Mouse (Mus musculus) intestine, embryonic 15.5 days (tissue): ENCODE data around the gene Spin2g. TPM values are rescaled to one million over a fixed set of nuclear protein-coding genes. Genes with fewer than 3 reads are reported as not detected.
"Not testable (repeated sequence)": the region's sequence is repeated elsewhere in the genome, so short reads cannot be mapped to it uniquely, and the experiment has no call there.

Source experiments
- ATAC-seq: fragments of 200-750 bp; cut with Nextera tagmentation; 2 replicates; pipeline ENCODE4 v1.8.0; 2017; ENCODE audit warnings: moderate TSS enrichment, moderate library complexity
- H3K27ac ChIP-seq: fragments of 300-500 bp; sonication (generic); 2 replicates; pipeline ENCODE4 v1.5.1; 2015; ENCODE audit warnings: mild to moderate bottlenecking, inconsistent platforms
- H3K27me3 ChIP-seq: fragments of 300-500 bp; sonication (generic); replicated peaks from 2 replicates; pipeline ENCODE4 v1.6.1; 2015; ENCODE audit warnings: inconsistent platforms
- H3K36me3 ChIP-seq: fragments of 300-500 bp; sonication (generic); 2 replicates; pipeline ENCODE4 v1.6.1; 2015; ENCODE audit warnings: inconsistent platforms
- H3K4me1 ChIP-seq: fragments of 300-500 bp; sonication (generic); replicated peaks from 2 replicates; pipeline ENCODE4 v1.6.1; 2015; ENCODE audit warnings: inconsistent platforms
- H3K4me2 ChIP-seq: fragments of 300-500 bp; sonication (generic); replicated peaks from 2 replicates; pipeline ENCODE4 v1.6.1; 2015; ENCODE audit warnings: mild to moderate bottlenecking, inconsistent platforms
- H3K4me3 ChIP-seq: fragments of 300-500 bp; sonication (generic); replicated peaks from 2 replicates; pipeline ENCODE4 v1.5.1; 2015; ENCODE audit warnings: inconsistent platforms
- H3K9ac ChIP-seq: fragments of 300-500 bp; sonication (generic); 2 replicates; pipeline ENCODE4 v1.6.1; 2015; ENCODE audit warnings: inconsistent platforms
- H3K9me3 ChIP-seq: fragments of 300-500 bp; sonication (generic); 2 replicates; pipeline ENCODE4 v1.6.1; 2016; ENCODE audit warnings: inconsistent platforms
- WGBS: fragments of 180-500 bp; shearing (Covaris S2); methylation state at CpG from one replicate; pipeline ENCODE4 v1.1.7; 2015; 5-methylcytosine and 5-hydroxymethylcytosine counted together
- polyA plus RNA-seq: library from polyadenylated mRNA; unstranded; fragments of >200 nt; fragmentation: Nextera tagmentation; extraction: Ambion mirVana; gene quantifications from 2 replicates; pipeline ENCODE4 v1.2.1, GENCODE M21; 2015

Gene Spin2g
- polyA plus RNA-seq: not detected in 2 replicates

DNA sequence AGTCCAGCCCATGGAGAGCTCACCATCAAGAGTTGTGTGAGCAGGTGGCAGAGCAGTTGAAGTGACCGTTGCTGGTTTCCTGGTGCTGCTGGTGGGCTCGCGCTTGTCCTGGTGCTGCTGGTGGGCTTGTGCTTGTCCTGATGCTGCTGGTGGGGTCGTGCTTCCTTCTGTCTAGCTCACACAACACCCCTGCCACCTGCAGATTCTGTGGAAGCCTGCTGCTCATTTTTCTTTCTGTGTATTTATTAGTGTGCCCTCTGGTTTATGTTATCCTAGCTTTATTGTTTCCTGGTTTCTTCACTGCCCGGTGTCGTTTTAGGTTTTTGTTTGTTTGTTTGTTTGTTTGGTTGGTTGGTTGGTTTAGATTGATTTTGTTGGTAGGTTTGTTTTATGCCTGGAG is at the start of gene Spin2g:
Spin2g (minus strand) TSS at position 101 of the 400 bp plus-strand sequence.
- H3K9ac ChIP-seq, H3K36me3 ChIP-seq, ATAC-seq, H3K4me2 ChIP-seq, H3K27ac ChIP-seq, H3K27me3 ChIP-seq, H3K4me3 ChIP-seq, H3K4me1 ChIP-seq, H3K9me3 ChIP-seq: not testable (repeated sequence)
- 85% methylated on average over 6 of the region's 6 CpGs for WGBS

Other genes with a start within 250 kb of the Spin2g start
- gene Btbd35f9, start 77.2 kb downstream of the Spin2g start, polyA plus RNA-seq: not detected in 2 replicates
- gene Btbd35f8, start 211.8 kb upstream of the Spin2g start, polyA plus RNA-seq: not detected in 2 replicates